Mouse (Mus musculus): ENCODE results near the gene Ttc9.

DNA sequence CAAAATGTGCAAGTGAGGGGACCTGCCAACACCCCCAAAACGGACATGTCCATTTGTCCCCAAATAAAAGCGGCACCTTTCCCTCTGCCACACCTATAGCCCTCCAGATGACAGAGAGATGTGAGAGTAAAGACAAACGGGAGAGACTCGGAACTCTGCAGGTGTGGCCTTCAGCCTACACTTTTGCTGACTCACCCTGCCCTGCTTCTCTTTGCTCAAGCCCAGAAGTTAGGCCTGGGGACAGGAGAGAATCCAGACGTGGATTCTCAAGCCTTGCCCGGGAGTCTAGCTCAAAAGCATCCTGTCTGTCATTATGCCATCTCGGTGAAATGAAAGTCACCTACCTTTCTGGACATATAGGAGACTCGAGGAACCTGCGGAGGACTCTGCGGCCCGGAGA, 52.3 kb downstream of the Ttc9 start:
- no peak for TF ChIP-seq CTCF (IDR thresholded peaks at IDR 0.05; ENCODE audit: low read depth, low read length)
- no peak for TF ChIP-seq POLR2A (IDR thresholded peaks at IDR 0.05; ENCODE audit: extremely low read depth, insufficient read depth, low read length)
